Mouse (Mus musculus) cerebellum, adult (tissue): ENCODE measurements at regions not wholly inside any gene's neighbourhood (a gene's known extent, or its start where the extent isn't known, plus 50 kb on each side); places are given as distances from the start of the nearest gene placed in this dataset.

Experiments used
- ATAC-seq: cut with Nextera tagmentation; 2 replicates; pipeline ENCODE4 v1.9.2; 2017; ENCODE audit warnings: mild to moderate bottlenecking, moderate library complexity, mixed read lengths; ENCODE audit not compliant: insufficient number of reproducible peaks, low FRiP score, low TSS enrichment

- no peak for ATAC-seq
Measured at GRCm38 (mm10) chr1:127152840-127153239, 52.0 kb upstream of the Mgat5 start.

GRCm38 (mm10) chr1:127135521-127135920 is 69.3 kb upstream of the Mgat5 start:
- no peak for ATAC-seq

- no peak for ATAC-seq
Measured at GRCm38 (mm10) chr1:127131871-127132270, 72.9 kb upstream of the Mgat5 start.

- ATAC-seq = no peak
Measured at GRCm38 (mm10) chr1:127124862-127125261, 80.0 kb upstream of the Mgat5 start.

GRCm38 (mm10) chr1:127118019-127118418 is 86.8 kb upstream of the Mgat5 start:
- no peak for ATAC-seq

- ATAC-seq = peak; percentile 49; the same call in 1 of the 2 replicates
Measured at GRCm38 (mm10) chr1:127107485-127107884, 97.3 kb upstream of the Mgat5 start.

- no peak for ATAC-seq
Measured at GRCm38 (mm10) chr1:127105861-127106260, 99.0 kb upstream of the Mgat5 start.

- ATAC-seq = no peak
Measured at GRCm38 (mm10) chr1:127103664-127104063, 101.2 kb upstream of the Mgat5 start.

- ATAC-seq = no peak
Measured at GRCm38 (mm10) chr1:127098871-127099420, 105.9 kb upstream of the Mgat5 start.

- no peak for ATAC-seq
Measured at GRCm38 (mm10) chr1:127087616-127088015, 117.2 kb upstream of the Mgat5 start.

GRCm38 (mm10) chr1:127085988-127086387 is 118.8 kb upstream of the Mgat5 start:
- ATAC-seq = no peak

GRCm38 (mm10) chr1:127083761-127084308 is 121.0 kb upstream of the Mgat5 start:
- no peak for ATAC-seq

- no peak for ATAC-seq
Measured at GRCm38 (mm10) chr1:127079012-127079411, 125.8 kb upstream of the Mgat5 start.

GRCm38 (mm10) chr1:127062430-127062829 is 142.4 kb upstream of the Mgat5 start:
- no peak for ATAC-seq

GRCm38 (mm10) chr1:127045711-127046420 is 158.9 kb upstream of the Mgat5 start:
- no peak for ATAC-seq

GRCm38 (mm10) chr1:127034748-127035147 is 170.1 kb upstream of the Mgat5 start:
- ATAC-seq = no peak

- no peak for ATAC-seq
Measured at GRCm38 (mm10) chr1:127031563-127031962, 173.3 kb upstream of the Mgat5 start.

GRCm38 (mm10) chr1:127028872-127029497 is 175.8 kb upstream of the Mgat5 start:
- no peak for ATAC-seq

GRCm38 (mm10) chr1:127023100-127023499 is 181.7 kb upstream of the Mgat5 start:
- no peak for ATAC-seq

- no peak for ATAC-seq
Measured at GRCm38 (mm10) chr1:127017698-127018097, 187.1 kb upstream of the Nckap5 start.

GRCm38 (mm10) chr1:127015894-127016245 is 185.3 kb upstream of the Nckap5 start:
- ATAC-seq = no peak
